Mouse (Mus musculus): ENCODE results near the gene Olfr548-ps1.

Olfr548-ps1 gene

GRCm38 (mm10) chr7:102573174-102573830 lies 32.6 kb downstream of the Olfr548-ps1 start:
- DNase-seq (ENCODE audit: low read depth, low spot score): no peak

GRCm38 (mm10) chr7:102575998-102576397 lies 35.3 kb downstream of the Olfr548-ps1 start:
- no peak for DNase-seq (ENCODE audit: low read depth, low spot score)

- no peak for DNase-seq (ENCODE audit: low read depth, low spot score)
Measured at GRCm38 (mm10) chr7:102591786-102592185, 51.1 kb downstream of the Olfr548-ps1 start, which contains the start of gene Olfr551. TSS of gene Olfr551 (minus strand) at chr7:102591886.

All from skeletal muscle tissue, adult 2 months (tissue).